Mouse (Mus musculus) neural tube, embryonic 10.5 days (tissue): ENCODE results near the gene Vmn2r65.

ENCODE experiments used
- DNase-seq: peaks from one replicate; pipeline ENCODE4 v3.0.0-alpha.2; 2017; ENCODE audit warnings: low spot score; ENCODE audit errors: extremely low spot score

Vmn2r65 gene

DNA sequence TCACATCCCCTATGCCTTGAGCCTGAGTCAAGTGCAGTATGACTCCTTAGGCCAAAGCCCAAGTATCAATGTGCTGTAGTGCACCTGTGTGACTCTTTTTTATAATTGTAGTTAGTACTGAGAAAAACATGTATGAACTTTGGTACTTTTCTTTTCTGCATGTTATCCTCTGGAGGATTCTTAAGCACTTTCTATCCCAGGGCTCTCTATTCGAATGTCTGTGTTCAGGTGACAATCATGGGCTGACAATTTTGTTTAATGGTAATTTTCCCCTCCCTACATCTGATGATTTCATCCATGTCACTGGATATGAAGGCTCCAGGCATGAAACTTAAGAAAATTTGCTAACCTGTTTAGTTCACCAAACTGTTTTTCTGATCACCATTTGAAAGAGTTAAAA lies at the start of gene Vmn2r65:
Vmn2r65 (minus strand) TSS at position 101 of the 400 bp plus-strand sequence.
- no peak for DNase-seq

- no peak for DNase-seq
Measured at GRCm38 (mm10) chr7:85012168-85012567, 48.3 kb upstream of the Vmn2r65 start, which contains the start of gene Vmn2r66. Vmn2r66 (minus strand) TSS chr7:85012268.

GRCm38 (mm10) chr7:84996694-84997093 lies 32.8 kb upstream of the Vmn2r65 start:
- no peak for DNase-seq
